Mouse (Mus musculus) right cerebral cortex, postnatal 14 days (tissue): Measurements from ENCODE around the gene Olfr315.
"Not testable (repeated sequence)": the region's sequence is repeated elsewhere in the genome, so short reads cannot be mapped to it uniquely, and the experiment has no call there.

Experiments used
- DNase-seq: peaks from one replicate; pipeline ENCODE4 v3.0.0; 2022

Olfr315 gene

DNA sequence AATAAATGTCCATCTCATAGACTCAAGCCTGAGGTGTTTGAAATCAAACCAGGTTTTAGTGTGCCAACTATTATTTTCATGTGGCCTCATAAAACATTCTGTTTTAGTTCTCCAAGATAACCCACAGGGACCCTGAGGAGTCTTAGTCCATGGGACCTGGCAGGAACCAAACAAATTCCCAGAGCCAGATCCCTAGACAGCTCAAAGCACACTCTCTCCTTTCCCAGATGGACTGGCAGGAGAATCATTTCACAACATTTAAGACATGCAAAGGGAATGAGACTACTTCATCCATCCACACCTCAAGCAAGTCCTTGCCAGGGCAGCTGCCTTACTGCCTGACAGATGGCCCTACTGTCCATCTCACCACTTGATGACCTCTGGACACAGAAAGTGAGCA is 55.9 kb downstream of the Olfr315 start, which contains the start of gene Olfr312:
TSS of gene Olfr312 (plus strand) at position 301 of the 400 bp plus-strand sequence.
- not testable (repeated sequence) for DNase-seq

DNA sequence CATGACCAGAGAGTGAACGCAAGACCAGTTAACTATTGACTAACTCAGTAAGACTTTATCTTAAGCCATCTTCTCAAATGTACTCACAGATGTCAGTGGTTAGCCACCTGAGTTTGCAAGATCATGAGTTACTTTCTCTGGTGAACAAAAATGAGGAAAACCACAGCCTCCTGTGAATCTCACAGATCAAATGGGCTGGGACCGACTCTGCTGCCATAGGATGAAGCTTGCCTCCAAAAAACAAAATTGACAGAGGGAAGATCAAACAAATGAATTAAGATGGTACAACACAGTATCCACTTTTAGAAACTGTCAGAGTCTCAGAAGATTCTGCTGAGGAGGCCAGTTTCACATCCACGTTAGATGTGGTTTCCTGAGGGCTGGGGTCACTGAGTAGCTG is 56.8 kb downstream of the Olfr315 start:
- no peak for DNase-seq
